Comparison of ENCODE assay signal across 8 mouse cellular contexts in the genomic region with DNA sequence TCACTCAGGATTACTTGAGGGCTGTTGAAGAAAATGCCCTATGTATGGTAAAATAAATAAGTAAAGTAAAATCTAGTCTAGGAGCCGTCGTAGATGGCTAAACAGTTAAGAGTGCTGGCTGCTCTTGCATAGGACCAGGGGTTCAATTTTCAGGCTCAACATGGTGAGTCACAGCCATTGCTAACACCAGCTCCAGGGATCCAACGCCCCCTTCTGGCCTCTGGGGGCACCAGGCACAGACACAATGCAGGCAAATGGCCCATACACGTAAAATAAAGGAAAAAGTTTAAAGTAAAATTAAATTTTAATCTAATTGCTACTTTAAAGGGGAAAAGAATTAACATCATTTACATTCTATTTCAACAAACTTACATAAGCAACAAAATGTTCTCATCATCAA. TPM values are rescaled to one million over a fixed set of nuclear protein-coding genes. Genes with fewer than 3 reads are reported as not detected.
DNase-seq lines count a peak whose midpoint lies in the region; ATAC-seq and TF ChIP-seq lines count a peak whose summit lies in the region.

No protein-coding gene starts in this region.

- no peak for TF ChIP-seq POLR2A in small intestine, adult 2 months (IDR thresholded peaks at IDR 0.05; ENCODE audit: low read depth, low read length)

- ATAC-seq in liver, embryonic 15.5 days (ENCODE audit: insufficient read depth): no peak

- H3K27ac ChIP-seq in hindbrain, embryonic 10.5 days: no peak overlapping the region
- H3K27ac ChIP-seq in liver, embryonic 15.5 days (replicated peaks): no peak overlapping the region
- no peak overlapping the region for H3K27ac ChIP-seq in small intestine, adult 2 months (ENCODE audit: insufficient read depth, low read depth, low read length)

- no peaks in the 10 kb centered on the region; the same call in 1 of the 2 replicates for H3K9me3 ChIP-seq in hindbrain, embryonic 10.5 days
- H3K9me3 ChIP-seq in liver, embryonic 15.5 days (replicated peaks): no peaks in the 10 kb centered on the region

- peak overlapping the region; percentile 98 for H3K4me3 ChIP-seq in hindbrain, embryonic 10.5 days
- H3K4me3 ChIP-seq in liver, embryonic 15.5 days (replicated peaks): peak overlapping the region; percentile 24
- H3K4me3 ChIP-seq in small intestine, adult 2 months (ENCODE audit: low read depth, low read length): no peak overlapping the region

- no peaks in the 10 kb centered on the region for H3K27me3 ChIP-seq in hindbrain, embryonic 10.5 days (ENCODE audit: insufficient read depth, poor library complexity, severe bottlenecking)
- no peaks in the 10 kb centered on the region for H3K27me3 ChIP-seq in liver, embryonic 15.5 days
- H3K27me3 ChIP-seq in small intestine, adult 2 months (ENCODE audit: control insufficient read depth, insufficient read depth, low read length): no peaks in the 10 kb centered on the region

- 52% methylated on average over 4 of the region's 4 CpGs for WGBS in hindbrain, embryonic 10.5 days
- WGBS in liver, embryonic 15.5 days (ENCODE audit: insufficient replicate concordance): 38% methylated on average over 4 of the region's 4 CpGs
- WGBS in small intestine, adult 2 months: 57% methylated on average over 4 of the region's 4 CpGs

- H3K9ac ChIP-seq in liver, embryonic 15.5 days: no peak overlapping the region

- peak; percentile 55; the same call in 1 of the 2 replicates for TF ChIP-seq CTCF in small intestine, adult 2 months (IDR thresholded peaks at IDR 0.05; ENCODE audit: extremely low read depth, insufficient read length, insufficient replicate concordance, low read depth, low read length)

- peak; percentile 6 for DNase-seq in cerebellum, adult 11 months
- no peak for DNase-seq in cerebellum, adult 11-12 months
- DNase-seq in B cell, adult 2 months: peak; percentile 67 to 70
- peak; percentile 71 for DNase-seq in c-Kit-positive CD71-negative TER-119-negative erythroid progenitor cells, embryonic 14.5 days (ENCODE audit: low read depth)
- DNase-seq in hindbrain, embryonic 10.5 days (ENCODE audit: low spot score): peak; percentile 44
- DNase-seq in right cerebral cortex, postnatal 36 days (ENCODE audit: low spot score in 2 of 2): no peak

- H3K36me3 ChIP-seq in hindbrain, embryonic 10.5 days: peaks cover 45% of the 10 kb centered on the region
- peaks cover 39% of the 10 kb centered on the region for H3K36me3 ChIP-seq in liver, embryonic 15.5 days (replicated peaks)
- H3K36me3 ChIP-seq in small intestine, adult 2 months (ENCODE audit: control insufficient read depth, insufficient read depth, low read length): peaks cover 25% of the 10 kb centered on the region

- H3K4me1 ChIP-seq in hindbrain, embryonic 10.5 days (replicated peaks): peaks cover 13% of the 10 kb centered on the region
- peaks cover 26% of the 10 kb centered on the region for H3K4me1 ChIP-seq in liver, embryonic 15.5 days (replicated peaks)
- H3K4me1 ChIP-seq in small intestine, adult 2 months (ENCODE audit: control insufficient read depth, insufficient read depth, insufficient read length, low read length): no peaks in the 10 kb centered on the region

- peak overlapping the region; percentile 52 for H3K4me2 ChIP-seq in liver, embryonic 15.5 days

RNA-seq across cellular contexts. Expression of a gene that starts 2.5 kb away (rescaled TPM):
- polyA plus RNA-seq in hindbrain, embryonic 10.5 days (2016; fragmentation: Nextera tagmentation; extraction: Ambion mirVana): 239 and 277 TPM in 2 replicates
- polyA plus RNA-seq in liver, embryonic 15.5 days (2015; fragmentation: Nextera tagmentation; extraction: Ambion mirVana): 84.9 and 87.8 TPM in 2 replicates
- polyA plus RNA-seq in small intestine, adult 2 months (2012; rRNA removed): 6.6 and 13.2 TPM in 2 replicates

RNA-seq across cellular contexts. Expression of a gene that starts 29.6 kb away (rescaled TPM):
- polyA plus RNA-seq in hindbrain, embryonic 10.5 days (2016; fragmentation: Nextera tagmentation; extraction: Ambion mirVana): 82.2 and 85.5 TPM in 2 replicates
- polyA plus RNA-seq in liver, embryonic 15.5 days (2015; fragmentation: Nextera tagmentation; extraction: Ambion mirVana): 20.9 and 26.0 TPM in 2 replicates
- 13.7 and 15.2 TPM in 2 replicates for polyA plus RNA-seq in small intestine, adult 2 months (2012; rRNA removed)

RNA-seq across cellular contexts. Expression of a gene that starts 33.8 kb away (rescaled TPM):
- polyA plus RNA-seq in hindbrain, embryonic 10.5 days (2016; fragmentation: Nextera tagmentation; extraction: Ambion mirVana): 4.0 and 4.8 TPM in 2 replicates
- 0.33 and 0.76 TPM in 2 replicates for polyA plus RNA-seq in liver, embryonic 15.5 days (2015; fragmentation: Nextera tagmentation; extraction: Ambion mirVana)
- 10.6 and 12.7 TPM in 2 replicates for polyA plus RNA-seq in small intestine, adult 2 months (2012; rRNA removed)

Comparison
In these comparisons a context has a peak if more than half of its experiments do, and no peak if none do; other contexts are left out.
1. DNase-seq: peak in cerebellum, adult 11 months (single experiment), B cell, adult 2 months (2 of 2), c-Kit-positive CD71-negative TER-119-negative erythroid progenitor cells, embryonic 14.5 days (single experiment) and hindbrain, embryonic 10.5 days (single experiment); none in cerebellum, adult 11-12 months (single experiment) and right cerebral cortex, postnatal 36 days (0 of 2).